Mouse (Mus musculus): ENCODE data around the gene Olfr1030.
"Not testable (repeated sequence)": the region's sequence is repeated elsewhere in the genome, so short reads cannot be mapped to it uniquely, and the experiment has no call there.

The Olfr1030 gene

GRCm38 (mm10) chr2:85978976-85979375, at the start of gene Olfr1030:
TSS of gene Olfr1030 (plus strand) at chr2:85979276.
- DNase-seq = no peak

- no peak for DNase-seq
These were observed 28.9 kb upstream of the Olfr1030 start, which contains the start of gene Olfr1028 for GRCm38 (mm10) chr2:85950137-85950536. TSS of gene Olfr1028 (plus strand) at chr2:85950437.

GRCm38 (mm10) chr2:85973595-85973994, 5.5 kb upstream of the Olfr1030 start, which contains the start of gene Olfr1029:
TSS of gene Olfr1029 (plus strand) at chr2:85973895.
- DNase-seq = no peak

- DNase-seq = no peak
These were observed 10.9 kb downstream of the Olfr1030 start, which contains the start of gene Olfr1031 for GRCm38 (mm10) chr2:85990004-85990403. TSS of gene Olfr1031 (plus strand) at chr2:85990304.

- DNase-seq = no peak
These were observed 26.2 kb downstream of the Olfr1030 start, which contains the start of gene Olfr1032 for GRCm38 (mm10) chr2:86005240-86005639. TSS of gene Olfr1032 (plus strand) at chr2:86005540.

- DNase-seq = not testable (repeated sequence)
These were observed 41.3 kb downstream of the Olfr1030 start, which contains the start of gene Olfr1033 for GRCm38 (mm10) chr2:86020406-86020805. TSS of gene Olfr1033 (plus strand) at chr2:86020633.

GRCm38 (mm10) chr2:86021518-86021917, 42.4 kb downstream of the Olfr1030 start:
- not testable (repeated sequence) for DNase-seq

All from right cerebral cortex, postnatal 25 days (tissue).